ENCODE assay signal across 14 mouse cellular contexts in genomic region chr5:105683912-105684350, GRCm38 (mm10). TPM values are rescaled to one million over a fixed set of nuclear protein-coding genes. Genes with fewer than 3 reads are reported as not detected.
DNase-seq lines count a peak whose midpoint lies in the region; ATAC-seq lines count a peak whose summit lies in the region.
"Had no signal": no experiment of that assay in that cellular context is flagged by ENCODE, and none has a peak within 500 bp of the region (broad histone marks: within the 10 kb centered on the region; RNA-seq: fewer than 3 reads in every experiment).

No protein-coding gene starts in this region.

- no peaks in the 10 kb centered on the region for H3K27me3 ChIP-seq in hindbrain, embryonic 11.5 days (ENCODE audit: control insufficient read depth, insufficient read depth, low read length)
- no peaks in the 10 kb centered on the region for H3K27me3 ChIP-seq in hindbrain, embryonic 14.5 days (ENCODE audit: control insufficient read depth, insufficient read depth, low read length)
- H3K27me3 ChIP-seq: limb, embryonic 12.5 days had no signal

- no peak overlapping the region for H3K27ac ChIP-seq in hindbrain, embryonic 11.5 days (ENCODE audit: low read depth, low read length)
- no peak overlapping the region for H3K27ac ChIP-seq in hindbrain, embryonic 14.5 days
- H3K27ac ChIP-seq: heart, embryonic 10.5 days; kidney, postnatal 0 days; limb, embryonic 12.5 days had no signal

- peak; percentile 37 for DNase-seq in hindbrain, embryonic 11.5 days (ENCODE audit: low spot score)
- DNase-seq in hindbrain, embryonic 14.5 days (ENCODE audit: low spot score): no peak
- DNase-seq in ES-CJ7 (ENCODE audit: low read depth, low spot score): peak; percentile 34
- DNase-seq in induced T-regulatory cell, adult 2 months (ENCODE audit: low read depth): peak; percentile 72
- no peak for DNase-seq in adrenal gland, postnatal 14 days
- no peak for DNase-seq in ovary, postnatal 36 days (ENCODE audit: low spot score)
- no peak for DNase-seq in right cerebral cortex, postnatal 14 days
- DNase-seq: cerebellum, adult 8-10 months; lung, postnatal 36 days; thymus, postnatal 4 days had no signal

- no peak; the same call in 1 of the 2 replicates for ATAC-seq in hindbrain, embryonic 11.5 days (ENCODE audit: low FRiP score)
- no peak for ATAC-seq in hindbrain, embryonic 14.5 days (ENCODE audit: low FRiP score)
- ATAC-seq in monocyte, adult 5-6 weeks (replicated peaks; ENCODE audit: insufficient number of reproducible peaks, low FRiP score, low TSS enrichment, poor library complexity, severe bottlenecking): peak; percentile 11

- H3K4me1 ChIP-seq in hindbrain, embryonic 11.5 days (replicated peaks; ENCODE audit: control insufficient read depth, insufficient read depth, low read length): 0 out of 2 replicates have a peak, but pooled peaks cover 2% of the 10 kb centered on the region
- H3K4me1 ChIP-seq in hindbrain, embryonic 14.5 days (replicated peaks; ENCODE audit: control insufficient read depth, insufficient read depth, low read length): no peaks in the 10 kb centered on the region; the same call in 1 of the 2 replicates

- whole genome bisulfite sequencing in hindbrain, embryonic 11.5 days: 13% methylated on average over 4 of the region's 4 CpGs
- 17% methylated on average over 4 of the region's 4 CpGs for WGBS in hindbrain, embryonic 14.5 days

- H3K4me2 ChIP-seq in hindbrain, embryonic 11.5 days (replicated peaks; ENCODE audit: low read depth, low read length): no peak overlapping the region
- no peak overlapping the region for H3K4me2 ChIP-seq in hindbrain, embryonic 14.5 days (replicated peaks)
- H3K4me2 ChIP-seq: limb, embryonic 12.5 days had no signal

- H3K36me3 ChIP-seq in hindbrain, embryonic 11.5 days (ENCODE audit: control insufficient read depth, insufficient read depth, low read length): no peaks in the 10 kb centered on the region
- no peaks in the 10 kb centered on the region for H3K36me3 ChIP-seq in hindbrain, embryonic 14.5 days (replicated peaks; ENCODE audit: control insufficient read depth, insufficient read depth)
- H3K36me3 ChIP-seq: heart, embryonic 10.5 days; limb, embryonic 12.5 days had no signal

- no peaks in the 10 kb centered on the region for H3K9me3 ChIP-seq in hindbrain, embryonic 11.5 days (ENCODE audit: control insufficient read depth, low read length)
- H3K9me3 ChIP-seq in hindbrain, embryonic 14.5 days (ENCODE audit: control insufficient read depth, low read length): no peaks in the 10 kb centered on the region
- H3K9me3 ChIP-seq: heart, embryonic 10.5 days; limb, embryonic 12.5 days had no signal

- no peak overlapping the region for H3K4me3 ChIP-seq in hindbrain, embryonic 11.5 days (ENCODE audit: low read depth, low read length)
- no peak overlapping the region for H3K4me3 ChIP-seq in hindbrain, embryonic 14.5 days (replicated peaks; ENCODE audit: low read length)
- H3K4me3 ChIP-seq: heart, embryonic 10.5 days; limb, embryonic 12.5 days had no signal

- no peak overlapping the region for H3K9ac ChIP-seq in hindbrain, embryonic 11.5 days (ENCODE audit: low read depth, low read length)
- H3K9ac ChIP-seq in hindbrain, embryonic 14.5 days: no peak overlapping the region
- H3K9ac ChIP-seq: limb, embryonic 12.5 days had no signal

RNA-seq across cellular contexts. Expression of gene Lrrc8d, which starts 15.8 kb away (rescaled TPM):
- polyA plus RNA-seq in hindbrain, embryonic 11.5 days (2014; fragmentation: Nextera tagmentation; extraction: Ambion mirVana): 24.7 and 25.1 TPM in 2 replicates
- 38.4 and 40.3 TPM in 2 replicates for polyA plus RNA-seq in hindbrain, embryonic 14.5 days (2014; fragmentation: Nextera tagmentation; extraction: Ambion mirVana)
- 40.9 to 56.0 TPM (median 41.9 TPM) in 3 replicates for total RNA-seq in monocyte, adult 5-6 weeks (2017)
- 85.6 and 87.9 TPM in 2 replicates for total RNA-seq in adrenal gland, postnatal 14 days (2021)

Comparison
In these comparisons a context has a peak if more than half of its experiments do, and no peak if none do; other contexts are left out.
1. DNase-seq: peak in hindbrain, embryonic 11.5 days (single experiment), ES-CJ7 (single experiment) and induced T-regulatory cell, adult 2 months (single experiment); none in hindbrain, embryonic 14.5 days (single experiment), adrenal gland, postnatal 14 days (single experiment), ovary, postnatal 36 days (single experiment) and right cerebral cortex, postnatal 14 days (single experiment).